Mouse (Mus musculus) skeletal muscle tissue, adult 2 months (tissue): ENCODE measurements around the gene Dkkl1.

ENCODE experiments used
- DNase-seq: peaks from one replicate; pipeline ENCODE4 v3.0.0-alpha.2; 2012; ENCODE audit warnings: low read depth, low spot score

Gene Dkkl1

DNA sequence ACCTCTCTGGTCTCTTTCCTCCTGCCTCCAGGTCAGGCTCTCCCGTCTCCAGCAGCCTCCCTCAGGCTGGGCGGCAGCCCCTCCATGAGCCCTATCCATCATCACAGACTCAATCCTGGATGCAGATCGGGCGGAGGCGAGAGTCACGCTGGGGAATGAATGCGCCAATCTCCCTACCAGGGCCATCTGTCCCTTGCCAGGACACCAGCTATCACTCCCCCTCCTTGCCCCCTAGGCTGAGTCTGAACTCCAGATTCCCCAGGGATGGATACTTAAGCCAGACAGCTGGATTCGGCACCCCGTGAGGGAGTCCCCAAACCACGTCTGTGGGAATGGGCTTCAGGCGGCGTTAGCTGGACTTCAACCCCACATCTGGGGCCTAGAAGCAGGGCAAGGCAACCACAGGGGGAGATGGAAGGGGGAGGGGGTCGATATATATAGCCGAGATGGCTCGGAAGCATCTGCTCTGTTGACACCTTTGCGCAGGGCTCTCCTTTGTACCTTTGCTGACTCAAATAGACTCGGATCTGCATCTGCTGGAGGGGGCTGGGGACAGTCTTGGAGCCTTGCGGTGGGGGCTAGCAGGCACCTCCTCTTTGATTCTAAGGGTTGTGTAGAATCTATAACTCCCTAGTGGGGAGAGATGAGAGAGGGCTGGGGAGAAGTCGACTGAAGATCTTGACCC is 44.0 kb downstream of the Dkkl1 start:
- DNase-seq, result no peak

DNA sequence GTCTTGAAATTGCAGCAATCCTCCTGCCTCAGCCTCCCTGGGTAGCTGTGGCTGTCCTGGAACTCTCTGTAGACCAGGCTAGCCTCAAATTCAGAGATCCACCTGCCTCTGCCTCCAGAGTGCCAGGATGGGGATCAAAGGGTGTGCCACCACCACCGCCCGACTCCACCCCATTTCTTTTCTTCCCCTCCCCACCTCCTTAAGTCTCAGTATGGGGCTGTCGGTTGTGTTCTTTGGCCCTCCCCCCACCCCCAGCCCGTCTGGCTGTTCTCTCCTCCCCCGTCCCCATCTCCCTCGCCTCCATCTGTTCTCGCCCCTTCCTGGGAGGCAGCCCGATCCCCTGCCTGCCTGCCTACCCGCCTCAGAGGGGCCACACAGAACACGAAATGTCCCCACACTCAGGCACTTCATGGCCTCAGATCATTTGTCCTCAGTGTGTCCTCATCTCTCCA is 45.0 kb downstream of the Dkkl1 start:
- no peak for DNase-seq

DNA sequence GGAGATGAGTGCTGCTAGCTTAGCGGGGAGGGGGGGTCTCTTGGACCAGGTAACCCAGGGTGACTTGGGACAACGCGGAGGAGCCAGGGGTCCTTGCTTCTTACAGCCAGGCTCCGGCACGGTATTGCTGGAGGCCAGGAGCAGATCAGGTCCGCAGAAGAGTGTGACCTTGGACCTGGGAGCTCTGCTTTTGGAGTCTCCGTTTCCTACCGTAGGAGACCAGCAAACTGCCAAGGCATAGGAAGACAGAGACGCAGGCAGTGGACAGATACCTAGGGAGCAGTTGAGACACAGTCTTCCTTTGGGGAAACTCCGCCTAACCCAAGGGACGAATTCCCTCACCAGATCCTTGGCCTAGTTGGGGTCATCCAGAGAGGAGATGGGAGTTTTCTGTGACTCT is 46.2 kb downstream of the Dkkl1 start:
- DNase-seq, result no peak

DNA sequence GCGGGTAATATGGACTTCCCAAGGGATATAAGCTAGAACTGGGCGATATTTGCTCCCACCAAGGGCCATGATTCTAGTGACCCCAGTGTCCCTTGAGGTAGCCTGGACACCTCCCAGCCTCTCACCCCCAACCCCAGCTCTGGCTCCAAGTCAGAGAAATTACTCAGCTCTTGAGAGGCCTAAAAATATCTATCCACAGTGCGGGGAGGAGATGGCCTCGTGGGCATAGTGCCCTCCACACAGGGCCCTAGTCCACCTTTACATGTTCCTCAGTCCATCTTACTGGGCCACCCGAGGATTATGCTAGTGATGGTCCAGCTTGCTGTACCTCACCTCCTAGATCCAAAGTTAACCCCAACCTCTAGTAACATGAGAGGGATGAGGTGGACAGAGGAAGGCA is 47.1 kb downstream of the Dkkl1 start:
- no peak for DNase-seq

DNA sequence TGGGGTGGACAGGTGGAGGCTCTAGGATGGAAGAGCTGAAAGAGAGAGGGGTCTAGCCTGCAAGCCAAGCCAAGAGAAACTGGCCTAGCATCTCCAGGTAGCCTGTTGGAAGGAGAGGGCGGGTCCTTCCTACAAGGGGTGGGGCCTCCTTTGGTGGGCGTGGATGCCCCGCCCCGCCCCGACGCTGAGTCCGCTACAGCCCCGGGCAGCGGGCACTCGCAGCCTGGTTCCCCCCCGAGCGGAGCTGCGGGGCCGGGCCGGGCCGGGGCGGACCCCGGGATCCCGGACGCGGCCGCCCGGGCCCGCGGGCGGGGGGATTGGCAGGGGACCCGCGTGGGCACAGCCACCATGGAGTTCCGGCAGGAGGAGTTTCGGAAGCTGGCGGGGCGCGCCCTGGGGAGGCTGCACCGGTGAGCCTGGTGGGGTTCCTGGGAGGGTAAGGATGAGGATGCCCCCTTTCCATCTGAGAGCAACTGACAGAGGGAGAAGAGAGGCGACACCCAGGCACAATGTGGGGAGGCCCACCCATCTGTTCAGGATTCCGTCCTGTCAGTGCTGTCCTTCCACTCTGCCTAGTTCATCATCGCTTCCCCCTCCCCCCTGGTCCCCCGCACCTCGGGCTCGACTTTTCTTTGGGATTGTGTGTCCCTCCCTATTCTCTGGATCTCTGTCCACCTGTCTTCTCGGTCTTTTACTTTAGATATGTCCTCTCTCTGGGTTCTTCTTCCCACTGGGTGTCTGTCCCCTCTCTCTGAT is 48.0 kb downstream of the Dkkl1 start, which contains the start of gene Slc17a7:
TSS of gene Slc17a7 (plus strand) at position 215 of the 756 bp plus-strand sequence.
- DNase-seq, result no peak

DNA sequence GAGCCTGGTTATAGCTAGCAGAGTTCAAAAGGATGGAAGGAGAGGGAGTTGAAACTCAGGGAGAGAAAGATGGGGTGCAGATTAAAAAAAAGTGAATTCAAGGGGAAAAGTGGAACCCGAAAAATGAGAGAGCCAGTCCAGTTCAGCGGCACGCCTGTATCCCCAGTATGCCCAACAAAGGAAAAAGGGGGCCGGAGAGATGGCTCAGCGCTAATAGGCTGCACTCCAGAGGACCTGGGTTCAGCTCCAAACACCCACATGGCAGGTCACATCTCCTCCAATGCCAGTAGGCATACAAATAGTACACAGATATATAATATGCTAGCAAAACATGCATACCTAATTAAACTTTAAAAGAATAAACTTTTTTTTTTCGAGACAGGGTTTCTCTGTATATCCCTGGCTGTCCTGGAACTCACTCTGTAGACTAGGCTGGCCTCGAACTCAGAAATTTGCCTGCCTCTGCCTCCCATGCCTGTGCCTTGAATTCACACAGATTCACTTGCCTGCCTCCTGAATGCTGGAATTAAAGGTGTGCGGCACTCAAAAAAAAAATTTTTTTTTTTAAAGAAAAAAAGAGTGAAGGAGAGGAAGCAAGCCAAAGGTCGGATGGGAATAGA is 48.8 kb downstream of the Dkkl1 start:
- no peak for DNase-seq

DNA sequence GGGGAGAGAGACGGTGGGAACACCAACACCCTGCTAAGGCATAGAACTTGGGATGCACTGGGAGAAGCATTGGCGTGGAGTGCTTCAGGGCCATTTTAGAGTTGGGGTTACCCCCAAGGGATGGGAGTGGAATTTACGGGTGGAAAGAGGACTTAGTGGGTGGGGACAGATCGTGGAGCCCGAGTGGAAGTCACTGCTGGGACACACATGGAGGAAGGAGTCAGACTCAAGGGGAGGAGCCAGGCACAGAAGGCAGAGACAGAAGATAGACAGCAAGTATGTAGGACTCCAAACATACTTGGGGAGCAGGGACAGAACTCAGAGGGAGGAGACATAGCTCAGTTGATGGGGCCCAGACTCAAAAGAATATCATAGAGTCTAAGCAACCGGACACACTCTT is 49.4 kb downstream of the Dkkl1 start:
- DNase-seq, result no peak

DNA sequence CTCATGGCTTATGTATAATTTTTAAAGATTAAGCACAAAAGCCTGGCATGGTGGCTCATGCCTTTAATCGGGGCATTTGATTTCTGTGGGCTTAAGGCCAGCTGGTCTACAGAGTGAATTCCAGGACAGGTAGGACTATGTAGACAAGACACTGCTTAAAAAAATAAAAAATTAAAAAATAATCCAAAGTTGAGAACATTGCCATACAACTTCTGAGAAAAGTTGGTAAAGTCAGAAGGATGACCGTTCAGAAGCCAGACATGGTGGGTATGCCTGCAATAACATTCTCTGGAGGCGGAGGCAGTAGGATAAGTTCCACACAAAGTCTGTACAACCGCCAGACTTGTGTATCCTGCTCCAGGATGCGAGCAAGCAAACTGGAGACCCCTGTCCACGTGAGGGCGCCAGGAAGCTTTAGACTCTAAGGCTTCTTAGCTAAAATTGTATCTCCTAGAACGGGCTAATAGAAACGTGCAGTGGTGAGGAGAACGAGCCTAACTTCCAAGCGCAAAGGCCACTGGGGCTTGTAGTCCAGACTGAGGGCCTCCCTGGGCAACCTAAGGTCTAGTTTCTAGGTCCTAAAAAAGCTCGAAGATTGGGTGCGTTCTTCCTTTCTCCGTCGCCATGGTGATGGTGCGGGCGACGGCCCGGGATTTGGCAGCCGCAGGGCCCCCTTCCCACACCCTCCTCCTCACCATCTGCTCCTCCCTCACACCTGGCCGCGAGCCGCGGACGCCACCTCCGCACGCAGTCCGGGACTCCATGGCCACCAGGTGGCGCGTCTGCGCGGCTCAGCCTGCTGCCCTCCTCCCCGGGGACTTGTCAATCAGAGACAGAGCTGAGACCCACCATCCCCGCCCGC is 50.1 kb downstream of the Dkkl1 start:
- DNase-seq, result peak; percentile 75

DNA sequence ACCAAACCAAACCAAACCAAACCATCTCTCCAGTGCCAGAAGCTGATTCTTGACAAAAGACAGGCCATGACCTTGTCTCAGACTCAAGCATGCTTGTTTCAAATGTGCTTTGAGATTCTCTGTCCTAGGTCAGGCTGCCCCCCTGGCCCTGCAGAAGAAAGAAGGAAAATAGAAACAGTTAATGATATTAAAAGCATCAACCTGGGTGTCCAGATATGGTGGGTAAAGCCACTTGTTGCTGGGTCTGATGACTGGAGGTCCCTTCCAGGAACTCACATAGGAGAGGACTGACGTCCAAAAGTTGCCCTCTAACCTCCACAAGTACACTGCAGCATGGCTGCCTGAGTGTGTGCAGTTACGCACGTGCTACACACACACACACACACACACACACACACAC is 51.1 kb downstream of the Dkkl1 start:
- DNase-seq, result no peak

DNA sequence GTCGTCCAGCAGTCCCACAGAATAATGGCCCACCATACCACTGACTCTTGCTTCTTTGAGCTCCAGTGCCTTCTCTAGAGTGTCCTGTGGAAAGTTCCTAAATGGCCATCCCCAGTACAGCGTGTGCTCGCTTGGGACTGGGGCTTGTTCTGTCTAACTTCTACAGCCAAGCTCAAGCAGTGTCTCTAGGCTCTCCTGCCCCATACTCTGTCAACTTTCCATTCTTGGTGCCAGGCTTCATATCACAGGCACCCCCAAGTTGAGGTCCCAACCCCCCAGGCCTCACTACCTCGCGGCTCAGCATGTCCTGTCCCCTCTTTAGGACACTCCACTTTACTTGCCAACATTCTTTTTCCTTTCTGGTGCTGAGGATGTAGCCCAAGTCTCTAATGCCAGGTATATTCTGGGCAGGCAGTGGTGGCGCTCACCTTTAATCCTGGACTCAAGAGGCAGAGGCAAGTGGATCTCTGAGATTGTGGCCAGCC is 51.6 kb downstream of the Dkkl1 start:
- DNase-seq, result no peak

DNA sequence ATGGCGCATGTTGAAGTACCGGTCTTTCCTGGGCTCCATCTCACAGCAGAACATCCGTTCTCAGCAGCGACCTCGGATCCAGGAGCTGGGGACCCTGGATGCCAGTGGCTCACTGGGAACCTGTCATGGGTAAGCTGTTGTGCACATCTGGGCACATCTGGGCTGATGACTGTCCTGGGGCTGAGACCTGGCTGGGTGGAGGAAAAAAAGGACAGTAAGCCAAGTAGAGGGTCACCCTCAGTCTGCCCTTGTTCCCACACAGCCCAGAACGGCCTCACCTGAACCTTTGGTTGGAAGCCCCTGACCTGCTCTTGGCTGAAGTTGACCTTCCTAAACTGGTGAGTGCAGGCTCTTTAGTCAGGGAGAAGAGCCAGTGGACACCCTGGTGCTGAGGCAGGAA is 53.0 kb downstream of the Dkkl1 start:
- no peak for DNase-seq
